Mouse (Mus musculus): ENCODE measurements around the gene Gm13199. TPM values are rescaled to one million over a fixed set of nuclear protein-coding genes. Genes with fewer than 3 reads are reported as not detected.

The Gm13199 gene
- polyA plus RNA-seq (2014; fragmentation: Illumina TruSeq; extraction: RNeasy Lipid Tissue Mini Kit (QIAGEN cat#74804); ENCODE audit: low read depth, low replicate concordance) = 0.61 TPM

GRCm38 (mm10) chr2:5862834-5863233, at the start of gene Gm13199:
Gene Gm13199, minus strand, starts transcription at chr2:5862934.

GRCm38 (mm10) chr2:5894843-5895570, 32.3 kb upstream of the Gm13199 start, which contains the start of gene Sec61a2:
Gene Sec61a2, minus strand, starts transcription at chr2:5895432.

GRCm38 (mm10) chr2:5844873-5845631, 17.7 kb downstream of the Gm13199 start, which contains the start of the genes Nudt5 and Cdc123:
Gene Nudt5, plus strand, starts transcription at chr2:5845019.
Gene Cdc123, minus strand, starts transcription at chr2:5845164.

Other genes with a start within 250 kb of the Gm13199 start
- gene Camk1d, start 148.4 kb downstream of the Gm13199 start, polyA plus RNA-seq (2014; fragmentation: Illumina TruSeq; extraction: RNeasy Lipid Tissue Mini Kit (QIAGEN cat#74804); ENCODE audit: low read depth, low replicate concordance) = 51.5 TPM
- 15.7 TPM for gene Nudt5, start 17.9 kb downstream of the Gm13199 start, polyA plus RNA-seq (2014; fragmentation: Illumina TruSeq; extraction: RNeasy Lipid Tissue Mini Kit (QIAGEN cat#74804); ENCODE audit: low read depth, low replicate concordance)
- gene Cdc123, start 17.8 kb downstream of the Gm13199 start, polyA plus RNA-seq (2014; fragmentation: Illumina TruSeq; extraction: RNeasy Lipid Tissue Mini Kit (QIAGEN cat#74804); ENCODE audit: low read depth, low replicate concordance) = 115 TPM
- gene Sec61a2, start 32.5 kb upstream of the Gm13199 start, polyA plus RNA-seq (2014; fragmentation: Illumina TruSeq; extraction: RNeasy Lipid Tissue Mini Kit (QIAGEN cat#74804); ENCODE audit: low read depth, low replicate concordance) = 14.1 TPM
- gene Dhtkd1, start 79.9 kb upstream of the Gm13199 start, polyA plus RNA-seq (2014; fragmentation: Illumina TruSeq; extraction: RNeasy Lipid Tissue Mini Kit (QIAGEN cat#74804); ENCODE audit: low read depth, low replicate concordance) = 49.4 TPM
- 25.5 TPM for gene Upf2, start 88.5 kb upstream of the Gm13199 start, polyA plus RNA-seq (2014; fragmentation: Illumina TruSeq; extraction: RNeasy Lipid Tissue Mini Kit (QIAGEN cat#74804); ENCODE audit: low read depth, low replicate concordance)

All from liver, adult 10 weeks (tissue).